Mouse (Mus musculus): Measurements from ENCODE around the gene Sec14l4.

DNA sequence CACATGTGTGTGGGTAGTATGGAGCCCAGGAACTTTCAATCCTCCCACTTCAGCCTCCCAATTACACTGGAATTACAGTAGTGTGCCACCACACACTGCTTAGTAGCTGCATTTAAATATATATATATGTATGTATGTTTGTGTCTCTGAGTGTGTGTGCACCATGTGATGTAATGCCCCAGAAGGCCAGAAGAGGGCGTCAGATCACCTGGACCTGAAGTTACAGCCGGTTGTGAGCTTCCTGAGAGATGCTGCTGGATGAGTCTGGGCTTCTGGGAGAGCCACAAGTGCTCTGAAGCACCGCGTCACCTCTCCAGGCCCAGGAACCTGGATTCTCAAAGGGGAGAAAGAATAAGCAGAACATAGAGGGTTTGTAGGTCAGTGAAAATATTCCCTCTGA lies 1.9 kb upstream of the Sec14l4 start:
- TF ChIP-seq POLR2A (IDR thresholded peaks at IDR 0.05; ENCODE audit: extremely low read depth, insufficient read depth, low read length), result no peak
- no peak for TF ChIP-seq CTCF (IDR thresholded peaks at IDR 0.05; ENCODE audit: extremely low read depth, insufficient read depth, low read length)

All from cortical plate, adult 2 months (tissue).